Mouse (Mus musculus): ENCODE measurements at regions not wholly inside any gene's neighbourhood (a gene's known extent, or its start where the extent isn't known, plus 50 kb on each side); places are given as distances from the start of the nearest gene placed in this dataset.
A peak's percentile ranks its signal among the peaks of the same experiment; 100 is the strongest.
"Not testable (repeated sequence)": the region's sequence is repeated elsewhere in the genome, so short reads cannot be mapped to it uniquely, and the experiment has no call there.

GRCm38 (mm10) chr10:20891426-20891825, 60.9 kb upstream of the Ahi1 start:
- no peak for DNase-seq (ENCODE audit: low spot score in 2 of 2)

GRCm38 (mm10) chr10:20883618-20884017, 68.7 kb upstream of the Ahi1 start:
- no peak for DNase-seq (ENCODE audit: low spot score in 2 of 2)

GRCm38 (mm10) chr10:20882599-20882998, 69.7 kb upstream of the Ahi1 start:
- no peak for DNase-seq (ENCODE audit: low spot score in 2 of 2)

- no peak for DNase-seq (ENCODE audit: low spot score in 2 of 2)
Measured at GRCm38 (mm10) chr10:20880251-20880650, 72.1 kb upstream of the Ahi1 start.

- no peak for DNase-seq (ENCODE audit: low spot score in 2 of 2)
Measured at GRCm38 (mm10) chr10:20879482-20879881, 72.9 kb upstream of the Ahi1 start.

GRCm38 (mm10) chr10:20867076-20867475, 85.3 kb upstream of the Ahi1 start:
- DNase-seq (ENCODE audit: low spot score in 2 of 2) = no peak

- DNase-seq (ENCODE audit: low spot score in 2 of 2) = no peak
Measured at GRCm38 (mm10) chr10:20865031-20865430, 87.3 kb upstream of the Ahi1 start.

GRCm38 (mm10) chr10:20857413-20857812, 94.9 kb upstream of the Ahi1 start:
- DNase-seq (ENCODE audit: low spot score in 2 of 2) = no peak

- peak in 1 of 2 experiments; percentile 44 for DNase-seq (ENCODE audit: low spot score in 2 of 2)
Measured at GRCm38 (mm10) chr10:20854621-20855363, 97.6 kb upstream of the Ahi1 start.

- DNase-seq (ENCODE audit: low spot score in 2 of 2) = no peak
Measured at GRCm38 (mm10) chr10:20847287-20847686, 105.1 kb upstream of the Ahi1 start.

GRCm38 (mm10) chr10:20843277-20843676, 109.1 kb upstream of the Ahi1 start:
- DNase-seq (ENCODE audit: low spot score in 2 of 2) = no peak

GRCm38 (mm10) chr10:20842131-20842530, 110.2 kb upstream of the Ahi1 start:
- DNase-seq (ENCODE audit: low spot score in 2 of 2) = no peak

GRCm38 (mm10) chr10:20841430-20842040, 110.8 kb upstream of the Ahi1 start:
- no peak for DNase-seq (ENCODE audit: low spot score in 2 of 2)

GRCm38 (mm10) chr10:20838685-20839425, 113.5 kb upstream of the Ahi1 start:
- no peak for DNase-seq (ENCODE audit: low spot score in 2 of 2)

GRCm38 (mm10) chr10:20836816-20837215, 111.9 kb upstream of the Pde7b start:
- not testable (repeated sequence) for DNase-seq (ENCODE audit: low spot score in 2 of 2)

- no peak for DNase-seq (ENCODE audit: low spot score in 2 of 2)
Measured at GRCm38 (mm10) chr10:20834806-20835575, 110.1 kb upstream of the Pde7b start.

GRCm38 (mm10) chr10:20828304-20828703, 103.4 kb upstream of the Pde7b start:
- DNase-seq (ENCODE audit: low spot score in 2 of 2) = no peak

GRCm38 (mm10) chr10:20827473-20827872, 102.6 kb upstream of the Pde7b start:
- DNase-seq (ENCODE audit: low spot score in 2 of 2) = no peak

GRCm38 (mm10) chr10:20818548-20818947, 93.7 kb upstream of the Pde7b start:
- no peak for DNase-seq (ENCODE audit: low spot score in 2 of 2)

- peak; percentile 48 to 61 for DNase-seq (ENCODE audit: low spot score in 2 of 2)
Measured at GRCm38 (mm10) chr10:20799792-20800191, 74.9 kb upstream of the Pde7b start.

GRCm38 (mm10) chr10:20798400-20798799, 73.5 kb upstream of the Pde7b start:
- no peak for DNase-seq (ENCODE audit: low spot score in 2 of 2)

GRCm38 (mm10) chr10:20793956-20794355, 69.1 kb upstream of the Pde7b start:
- DNase-seq (ENCODE audit: low spot score in 2 of 2) = no peak

Measured in left cerebral cortex, adult 9 months (tissue).